19 mouse cellular contexts compared by ENCODE assay signal in genomic region chr13:45874196-45874595, GRCm38 (mm10).
"Had no signal": no experiment of that assay in that cellular context is flagged by ENCODE, and none has a peak within 500 bp of the region (broad histone marks: within the 10 kb centered on the region; RNA-seq: fewer than 3 reads in every experiment).

No protein-coding gene starts in this region.

- DNase-seq: kidney, postnatal 10 days; kidney, postnatal 36 days; layer of hippocampus, postnatal 36 days; left cerebral cortex, postnatal 4 days; liver, postnatal 0 days; lung, embryonic 14.5 days; lung, postnatal 36 days; thymus, postnatal 36 days had no signal

- H3K4me3 ChIP-seq: kidney, embryonic 15.5 days; left cerebral cortex, adult 2 months; limb, embryonic 12.5 days; limb, embryonic 15.5 days; megakaryocyte, embryonic 14.5 days; midbrain, embryonic 10.5 days; midbrain, embryonic 13.5 days; myocyte; neural tube, embryonic 13.5 days had no signal

- H3K36me3 ChIP-seq: limb, embryonic 12.5 days; limb, embryonic 15.5 days; midbrain, embryonic 10.5 days; midbrain, embryonic 13.5 days had no signal

- H3K27me3 ChIP-seq: kidney, embryonic 15.5 days; limb, embryonic 12.5 days; limb, embryonic 15.5 days; megakaryocyte, embryonic 14.5 days; neural tube, embryonic 13.5 days had no signal

- H3K27ac ChIP-seq: kidney, embryonic 15.5 days; left cerebral cortex, adult 2 months; limb, embryonic 12.5 days; limb, embryonic 15.5 days; liver, embryonic 14.5 days; midbrain, embryonic 10.5 days; midbrain, embryonic 13.5 days; neural tube, embryonic 13.5 days; stomach, postnatal 0 days had no signal

- H3K4me1 ChIP-seq: limb, embryonic 12.5 days; limb, embryonic 15.5 days; midbrain, embryonic 13.5 days; neural tube, embryonic 13.5 days had no signal
